Mouse (Mus musculus) ES-Bruce4 (cell line): ENCODE results near the gene Eif4g3.

ENCODE experiments used
- CTCF ChIP-seq: IDR thresholded peaks from one replicate; pipeline ENCODE4 v1.8.1; 2011; ENCODE audit warnings: low read depth, low read length
- EP300 ChIP-seq: IDR thresholded peaks from 2 replicates; pipeline ENCODE4 v1.6.1; 2011; ENCODE audit warnings: low read depth, low read length; ENCODE audit not compliant: insufficient read depth

DNA sequence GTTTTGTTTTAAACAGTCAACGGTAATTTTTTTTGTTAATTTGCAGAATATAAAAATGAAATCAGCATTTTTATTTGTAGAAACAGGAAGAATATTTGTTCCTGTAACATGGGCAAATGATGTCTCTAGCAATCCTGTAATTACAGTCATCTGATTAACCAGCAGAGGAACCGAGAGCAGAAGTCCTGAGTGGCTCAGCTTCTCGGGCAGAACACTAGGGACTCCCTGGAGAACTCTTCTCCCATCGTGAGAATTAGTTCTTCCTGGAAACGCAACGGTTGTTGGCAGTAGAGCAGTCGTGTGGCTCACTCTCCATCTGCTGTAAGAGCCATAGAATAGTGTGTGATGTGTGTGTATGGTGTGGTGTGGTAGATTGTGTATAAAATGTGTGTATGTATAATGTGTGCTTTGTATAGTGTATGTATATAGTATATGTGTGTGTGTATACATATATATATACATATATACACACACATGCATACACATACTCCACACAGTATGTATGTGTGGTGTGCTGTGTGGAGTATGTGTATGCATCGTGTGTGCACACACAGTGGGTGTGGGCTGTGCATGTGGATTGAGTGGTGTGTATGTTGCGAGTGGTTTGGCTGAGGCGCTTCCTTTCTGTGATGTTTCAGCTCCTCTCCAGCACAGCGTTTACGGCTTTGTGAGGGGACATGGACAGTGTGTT is 48.9 kb downstream of the Eif4g3 start:
- TF ChIP-seq CTCF (no peak), EP300 (no peak)
